Mouse (Mus musculus) embryonic facial prominence, embryonic 14.5 days (tissue): Measurements from ENCODE around the gene Mybpc1. TPM values are rescaled to one million over a fixed set of nuclear protein-coding genes. Genes with fewer than 3 reads are reported as not detected.

Source experiments
- ATAC-seq: fragments of 200-750 bp; cut with Nextera tagmentation; 2 replicates; pipeline ENCODE4 v1.8.0; 2017; ENCODE audit warnings: low read depth, moderate number of reproducible peaks, moderate TSS enrichment
- DNase-seq: peaks from one replicate; pipeline ENCODE4 v3.0.0-alpha.2; 2015; ENCODE audit warnings: low spot score
- H3K27ac ChIP-seq: fragments of 300-500 bp; sonication (generic); replicated peaks from 2 replicates; pipeline ENCODE4 v1.5.1; 2014; ENCODE audit warnings: low read depth, mild to moderate bottlenecking, low read length, moderate library complexity
- H3K27me3 ChIP-seq: fragments of 300-500 bp; sonication (generic); replicated peaks from 2 replicates; pipeline ENCODE4 v1.6.1; 2014; ENCODE audit warnings: low read length; ENCODE audit not compliant: control insufficient read depth, insufficient read depth
- H3K36me3 ChIP-seq: fragments of 300-500 bp; sonication (generic); 2 replicates; pipeline ENCODE4 v1.6.1; 2014; ENCODE audit warnings: low read length, mixed read lengths; ENCODE audit not compliant: control insufficient read depth, insufficient read depth
- H3K4me1 ChIP-seq: fragments of 300-500 bp; sonication (generic); 2 replicates; pipeline ENCODE4 v1.6.1; 2014; ENCODE audit warnings: antibody characterized with exemption, low read length; ENCODE audit not compliant: control insufficient read depth, insufficient read depth
- H3K4me2 ChIP-seq: fragments of 300-500 bp; sonication (generic); 2 replicates; pipeline ENCODE4 v1.6.1; 2014; ENCODE audit warnings: low read depth, mild to moderate bottlenecking, low read length, moderate library complexity, mixed read lengths
- H3K4me3 ChIP-seq: fragments of 300-500 bp; sonication (generic); 2 replicates; pipeline ENCODE4 v1.5.1; 2014; ENCODE audit warnings: low read depth, mild to moderate bottlenecking, low read length
- H3K9ac ChIP-seq: fragments of 300-500 bp; sonication (generic); 2 replicates; pipeline ENCODE4 v1.6.1; 2014; ENCODE audit warnings: low read depth, mild to moderate bottlenecking, low read length, moderate library complexity, mixed read lengths
- H3K9me3 ChIP-seq: fragments of 300-500 bp; sonication (generic); 2 replicates; pipeline ENCODE4 v1.6.1; 2016; ENCODE audit warnings: low read length; ENCODE audit not compliant: control insufficient read depth
- WGBS: fragments of 180-500 bp; shearing (Covaris S2); extraction: QIAGEN DNeasy Blood & Tissue Kit; methylation state at CpG from one replicate; pipeline ENCODE4 v1.1.7; 2014; 5-methylcytosine and 5-hydroxymethylcytosine counted together
- polyA plus RNA-seq: library from polyadenylated mRNA; unstranded; fragments of >200 nt; fragmentation: Nextera tagmentation; extraction: Ambion mirVana; gene quantifications from 2 replicates; pipeline ENCODE4 v1.2.1, GENCODE M21; 2014

The Mybpc1 gene
- polyA plus RNA-seq, 1 experiment from 2014 or later = 218 TPM

GRCm38 (mm10) chr10:88613051-88613450 lies 8.1 kb upstream of the Mybpc1 start:
- no peaks in the 10 kb centered on the region for H3K36me3 ChIP-seq
- no peaks in the 10 kb centered on the region for H3K27me3 ChIP-seq
- no peak overlapping the region for H3K9ac ChIP-seq
- ATAC-seq (no peak), DNase-seq (no peak)
- no peak overlapping the region for H3K4me2 ChIP-seq
- H3K9me3 ChIP-seq = no peaks in the 10 kb centered on the region
- 88% methylated on average over 11 of the region's 11 CpGs for WGBS
- no peaks in the 10 kb centered on the region for H3K4me1 ChIP-seq
- H3K27ac ChIP-seq = no peak overlapping the region
- no peak overlapping the region for H3K4me3 ChIP-seq

GRCm38 (mm10) chr10:88606686-88607085 lies 1.7 kb upstream of the Mybpc1 start:
- H3K4me2 ChIP-seq = no peak overlapping the region
- H3K27ac ChIP-seq = no peak overlapping the region
- no peak overlapping the region for H3K4me3 ChIP-seq
- DNase-seq (no peak), ATAC-seq (no peak)
- H3K36me3 ChIP-seq = no peaks in the 10 kb centered on the region
- H3K4me1 ChIP-seq = peaks cover 7% of the 10 kb centered on the region; the same call in 1 of the 2 replicates
- no peak overlapping the region for H3K9ac ChIP-seq
- no peaks in the 10 kb centered on the region for H3K27me3 ChIP-seq
- H3K9me3 ChIP-seq = no peaks in the 10 kb centered on the region
- WGBS = 67% methylated on average over 7 of the region's 7 CpGs

GRCm38 (mm10) chr10:88606065-88606464 lies 1.1 kb upstream of the Mybpc1 start:
- 45% methylated on average over 8 of the region's 8 CpGs for WGBS

GRCm38 (mm10) chr10:88603773-88604172 lies 1.2 kb downstream of the Mybpc1 start:
- H3K27ac ChIP-seq = no peak overlapping the region
- ATAC-seq (peak; percentile 48), DNase-seq (peak; percentile 86)
- no peaks in the 10 kb centered on the region for H3K9me3 ChIP-seq
- H3K9ac ChIP-seq = no peak overlapping the region
- H3K36me3 ChIP-seq = no peaks in the 10 kb centered on the region
- 23% methylated on average over 2 of the region's 2 CpGs for WGBS
- H3K4me1 ChIP-seq = peaks cover 7% of the 10 kb centered on the region; the same call in 1 of the 2 replicates
- H3K4me3 ChIP-seq = peak overlapping the region; percentile 4; the same call in 1 of the 2 replicates
- no peak overlapping the region for H3K4me2 ChIP-seq
- H3K27me3 ChIP-seq = no peaks in the 10 kb centered on the region

More at GRCm38 (mm10) chr10:88606065-88606464, 1.1 kb upstream of the Mybpc1 start:
- no peak overlapping the region for H3K27ac ChIP-seq
- peak; percentile 82 for DNase-seq
- no peaks in the 10 kb centered on the region for H3K27me3 ChIP-seq
- H3K9ac ChIP-seq = no peak overlapping the region
- peak; percentile 70 for ATAC-seq
- no peaks in the 10 kb centered on the region for H3K36me3 ChIP-seq
- no peak overlapping the region for H3K4me2 ChIP-seq
- H3K9me3 ChIP-seq = no peaks in the 10 kb centered on the region
- peaks cover 7% of the 10 kb centered on the region; the same call in 1 of the 2 replicates for H3K4me1 ChIP-seq
- no peak overlapping the region for H3K4me3 ChIP-seq

GRCm38 (mm10) chr10:88603256-88603655 lies 1.7 kb downstream of the Mybpc1 start:
- 23% methylated on average over 5 of the region's 5 CpGs for WGBS
- Histone ChIP-seq H3K4me1 (peaks cover 7% of the 10 kb centered on the region; the same call in 1 of the 2 replicates), H3K36me3 (no peaks in the 10 kb centered on the region), H3K4me2 (0 out of 2 replicates have a peak overlapping the region, but pooled peaks have one; percentile 5), H3K27me3 (no peaks in the 10 kb centered on the region), H3K9me3 (no peaks in the 10 kb centered on the region), H3K27ac (no peak overlapping the region; the same call in 1 of the 2 replicates), H3K4me3 (peak overlapping the region; percentile 4; the same call in 1 of the 2 replicates), H3K9ac (no peak overlapping the region)
- DNase-seq (peak; percentile 59), ATAC-seq (peak; percentile 58; the same call in 1 of the 2 replicates)

- WGBS = 86% methylated on average over 7 of the region's 7 CpGs
- no peak overlapping the region for H3K4me2 ChIP-seq
- no peak overlapping the region for H3K27ac ChIP-seq
- DNase-seq (no peak), ATAC-seq (no peak)
- peaks cover 7% of the 10 kb centered on the region; the same call in 1 of the 2 replicates for H3K4me1 ChIP-seq
- H3K4me3 ChIP-seq = no peak overlapping the region
- no peaks in the 10 kb centered on the region for H3K36me3 ChIP-seq
- no peaks in the 10 kb centered on the region for H3K9me3 ChIP-seq
- H3K9ac ChIP-seq = no peak overlapping the region
- no peaks in the 10 kb centered on the region for H3K27me3 ChIP-seq
Observed at GRCm38 (mm10) chr10:88600591-88600990, 4.4 kb downstream of the Mybpc1 start.

- Histone ChIP-seq H3K9me3 (no peaks in the 10 kb centered on the region), H3K27ac (no peak overlapping the region), H3K4me3 (no peak overlapping the region), H3K36me3 (no peaks in the 10 kb centered on the region), H3K9ac (no peak overlapping the region), H3K4me2 (no peak overlapping the region), H3K4me1 (peaks cover 3% of the 10 kb centered on the region; the same call in 1 of the 2 replicates), H3K27me3 (no peaks in the 10 kb centered on the region)
- WGBS = 76% methylated on average over 4 of the region's 4 CpGs
- ATAC-seq (no peak), DNase-seq (no peak)
Observed at GRCm38 (mm10) chr10:88592316-88592715, 12.6 kb downstream of the Mybpc1 start.

- 48% methylated on average over 12 of the region's 12 CpGs for WGBS
- H3K9me3 ChIP-seq = no peaks in the 10 kb centered on the region
- no peaks in the 10 kb centered on the region for H3K36me3 ChIP-seq
- 0 out of 2 replicates have a peak overlapping the region, but pooled peaks have one; percentile 2 for H3K4me2 ChIP-seq
- no peaks in the 10 kb centered on the region for H3K27me3 ChIP-seq
- ATAC-seq (no peak; the same call in 1 of the 2 replicates), DNase-seq (peak; percentile 63)
- H3K9ac ChIP-seq = no peak overlapping the region
- H3K4me1 ChIP-seq = peaks cover 3% of the 10 kb centered on the region; the same call in 1 of the 2 replicates
- H3K4me3 ChIP-seq = no peak overlapping the region
- no peak overlapping the region for H3K27ac ChIP-seq
Observed at GRCm38 (mm10) chr10:88591042-88591441, 13.9 kb downstream of the Mybpc1 start.

- ATAC-seq = no peak
Observed at GRCm38 (mm10) chr10:88584469-88584868, 20.5 kb downstream of the Mybpc1 start.

More at GRCm38 (mm10) chr10:88584469-88584868, 20.5 kb downstream of the Mybpc1 start:
- no peak overlapping the region for H3K4me2 ChIP-seq
- DNase-seq = no peak
- no peaks in the 10 kb centered on the region for H3K9me3 ChIP-seq
- H3K9ac ChIP-seq = no peak overlapping the region
- H3K4me3 ChIP-seq = no peak overlapping the region
- no peaks in the 10 kb centered on the region for H3K36me3 ChIP-seq
- 83% methylated on average over 11 of the region's 11 CpGs for WGBS
- no peaks in the 10 kb centered on the region for H3K27me3 ChIP-seq
- no peaks in the 10 kb centered on the region for H3K4me1 ChIP-seq
- H3K27ac ChIP-seq = no peak overlapping the region
